Mouse (Mus musculus) spleen, postnatal 14 days (tissue): ENCODE data around the gene Ctr9.

Experiments
- DNase-seq, 2 experiments: peaks; one replicate each; pipeline ENCODE4 v3.0.0; 2021 to 2022; ENCODE audit warnings: low spot score in 2 of 2

Ctr9 gene

DNA sequence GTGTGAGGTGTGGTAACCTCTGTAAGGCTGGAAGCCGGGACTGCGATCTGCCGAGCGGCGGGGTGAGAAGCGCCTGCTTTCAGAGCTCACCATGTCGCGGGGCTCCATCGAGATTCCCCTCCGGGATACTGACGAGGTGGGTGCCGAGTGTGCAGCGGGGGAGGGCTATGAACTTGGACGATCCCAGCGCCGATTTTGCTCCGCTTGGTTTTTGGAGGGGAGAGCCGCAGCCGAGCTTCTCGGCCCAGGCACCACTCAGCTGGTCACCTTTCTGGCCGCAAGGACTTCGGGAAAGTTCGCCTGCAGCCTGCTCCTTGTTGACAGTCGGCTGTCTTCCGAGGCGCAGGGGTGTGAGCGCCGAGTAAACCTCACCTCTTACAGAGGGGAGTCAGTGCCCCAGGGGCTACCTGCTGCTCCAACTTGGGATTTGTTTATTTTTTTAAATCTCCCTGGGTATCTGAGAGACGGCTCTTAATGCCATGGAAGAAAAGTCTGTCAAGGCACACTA lies 349 bp downstream of the Ctr9 start:
- no peak for DNase-seq

DNA sequence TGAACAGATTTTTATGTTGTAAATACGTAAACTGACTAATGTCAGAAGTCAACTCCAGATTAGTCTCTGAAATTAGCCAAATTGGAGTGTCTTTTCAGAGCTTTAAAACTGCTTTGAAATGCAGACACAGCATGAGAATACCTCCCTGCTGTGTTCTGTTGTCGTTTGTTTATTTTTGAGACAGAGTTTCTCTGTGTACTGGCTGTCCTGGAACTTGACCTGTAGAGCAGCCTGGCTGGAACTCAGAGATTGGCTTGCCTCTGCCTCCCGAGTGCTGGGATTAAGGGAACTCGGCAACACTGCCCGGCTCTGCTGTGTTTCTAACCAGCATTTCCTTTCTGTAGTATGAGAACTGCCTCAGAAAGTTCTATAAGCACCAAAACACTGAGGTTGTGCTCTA lies 20.2 kb downstream of the Ctr9 start:
- DNase-seq, result no peak

DNA sequence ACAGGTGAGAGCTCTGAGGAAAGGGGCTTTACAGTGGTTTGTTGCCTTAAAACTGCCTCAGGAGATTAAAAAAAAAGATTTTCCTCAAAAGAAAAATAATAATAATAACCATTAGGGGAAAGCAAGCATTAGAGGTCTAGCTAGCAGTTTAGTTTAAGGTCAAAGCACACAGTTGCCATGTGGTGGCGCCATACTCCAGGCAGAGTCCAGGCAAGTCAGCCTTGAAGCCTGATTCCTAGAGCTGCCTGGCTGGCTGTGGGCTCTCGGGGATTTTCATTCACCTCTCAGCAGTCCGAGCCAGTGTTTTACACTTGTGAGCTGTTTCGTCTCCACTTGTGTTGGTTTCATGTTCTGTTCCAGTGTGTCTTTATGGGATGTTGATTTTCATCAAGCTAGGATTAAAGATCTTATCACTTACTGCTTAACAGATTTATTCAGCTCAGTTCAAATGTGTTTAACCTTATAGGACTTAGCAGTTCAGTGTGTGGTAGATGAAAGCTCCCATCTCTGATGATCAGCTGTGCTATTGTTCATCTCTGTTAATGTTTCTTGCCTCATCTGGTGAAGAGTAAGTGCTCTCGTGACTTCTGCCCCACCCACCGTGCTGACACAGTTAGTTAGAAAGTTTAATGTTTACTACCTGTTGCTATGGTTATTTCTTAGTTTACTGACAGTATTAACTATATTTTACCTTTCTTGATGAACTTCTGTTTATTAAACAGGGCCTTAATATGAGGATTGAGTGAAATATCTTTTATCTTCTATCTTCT lies 21.1 kb downstream of the Ctr9 start:
- DNase-seq, result peak; percentile 32 to 62

DNA sequence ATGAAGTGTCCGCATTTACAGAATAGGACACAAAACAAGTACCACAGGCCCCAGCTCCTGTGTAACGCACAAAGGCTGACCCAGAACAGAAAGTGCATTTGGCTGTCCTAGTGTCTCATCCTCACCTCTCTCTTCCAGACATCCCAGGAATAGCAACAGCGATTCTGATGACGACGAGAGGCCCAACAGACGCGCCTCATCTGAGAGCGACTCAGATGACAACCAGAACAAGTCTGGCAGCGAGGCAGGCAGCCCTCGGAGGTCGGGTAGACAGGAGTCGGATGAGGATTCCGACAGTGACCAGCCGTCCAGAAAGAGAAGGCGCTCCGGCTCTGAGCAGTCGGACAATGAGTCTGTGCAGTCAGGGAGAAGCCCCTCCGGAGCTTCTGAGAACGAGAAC lies 26.5 kb downstream of the Ctr9 start:
- no peak for DNase-seq

DNA sequence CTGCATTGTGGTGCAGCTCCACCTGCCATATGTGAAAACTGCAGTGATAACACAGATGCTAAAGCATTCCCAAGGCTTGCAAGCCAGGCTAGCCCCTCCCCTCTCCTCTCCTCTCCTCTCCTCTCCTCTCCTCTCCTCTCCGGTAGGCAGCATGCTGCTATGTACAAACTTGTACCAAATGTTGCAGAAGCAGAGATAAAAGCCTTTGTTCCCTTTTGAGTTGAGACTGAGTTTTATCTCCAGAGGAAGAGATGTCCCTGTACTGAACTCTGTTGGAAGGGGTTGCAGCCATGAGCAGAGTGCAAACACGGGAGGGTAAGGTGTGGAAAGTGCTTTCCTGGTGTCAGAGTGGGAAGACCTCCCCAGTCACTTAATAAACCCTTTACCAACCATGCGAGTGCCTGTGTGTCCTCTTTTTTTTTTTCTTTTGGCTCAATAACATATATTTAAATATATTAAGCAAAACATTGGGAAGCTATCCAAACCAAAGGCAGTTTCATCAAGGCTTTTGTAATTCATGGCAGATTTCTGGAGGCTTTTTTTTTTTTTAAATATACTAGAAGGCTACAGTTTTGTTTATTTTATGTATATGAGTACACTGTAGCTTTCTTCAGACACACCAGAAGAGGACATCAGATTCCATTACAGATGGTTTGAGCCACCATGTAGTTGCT lies 27.4 kb downstream of the Ctr9 start:
- DNase-seq, result no peak

DNA sequence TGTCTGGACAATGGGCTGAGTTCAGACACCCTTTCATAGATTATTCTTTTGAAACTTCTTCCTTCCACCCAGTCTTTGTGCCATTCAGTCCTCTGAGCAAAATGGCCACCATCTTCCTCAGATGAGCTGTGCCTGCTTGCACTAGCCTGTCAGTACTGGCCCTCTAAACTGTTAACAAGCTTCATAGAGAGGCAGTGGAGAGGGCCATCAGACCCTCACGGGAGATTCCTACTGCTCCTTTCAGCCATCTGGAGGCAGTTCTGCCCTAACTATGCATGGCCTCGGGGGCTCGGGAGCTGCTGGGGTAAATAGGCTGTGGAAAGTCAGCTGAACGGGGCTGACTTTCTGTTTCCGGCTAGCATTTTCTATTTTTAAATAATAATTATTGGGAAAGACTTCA lies 30.8 kb downstream of the Ctr9 start:
- DNase-seq, result no peak

DNA sequence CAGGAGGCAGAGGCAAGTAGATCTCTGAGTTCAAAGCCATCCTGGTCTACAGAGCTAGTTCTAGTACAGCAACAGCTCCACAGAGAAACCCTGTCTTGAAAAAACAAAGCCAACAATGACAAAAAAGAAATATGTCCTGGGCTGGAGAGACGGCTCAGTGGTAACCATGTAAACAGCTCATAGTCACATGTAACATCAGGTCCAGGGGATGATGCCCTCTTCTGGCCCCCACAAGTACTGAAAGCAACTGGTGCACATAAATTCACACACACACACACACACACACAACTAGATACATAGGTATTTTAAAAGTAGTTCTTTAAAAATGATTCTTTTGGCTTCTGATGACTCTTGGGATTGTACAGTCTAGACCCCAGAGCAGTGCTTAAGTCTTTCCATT lies 34.2 kb downstream of the Ctr9 start:
- DNase-seq, result no peak

DNA sequence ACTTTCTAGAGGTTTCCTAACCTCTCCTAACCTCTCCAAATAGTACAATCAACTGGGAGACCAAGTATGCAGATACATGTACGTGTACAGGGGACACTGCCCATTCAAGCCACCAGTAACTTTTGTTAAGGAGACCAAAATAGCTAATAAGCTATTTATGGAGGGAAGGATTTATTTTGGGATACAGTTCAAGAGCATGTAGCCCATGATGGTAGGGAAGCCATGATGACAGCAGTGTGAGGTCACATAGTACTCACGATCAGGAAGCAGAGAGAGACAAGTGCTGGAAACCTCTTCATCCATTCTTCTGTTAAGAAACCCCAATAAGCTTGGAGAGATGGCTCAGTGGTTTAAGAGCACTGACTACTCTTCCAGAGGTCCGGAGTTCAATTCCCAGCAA lies 39.4 kb downstream of the Ctr9 start:
- DNase-seq, result no peak

DNA sequence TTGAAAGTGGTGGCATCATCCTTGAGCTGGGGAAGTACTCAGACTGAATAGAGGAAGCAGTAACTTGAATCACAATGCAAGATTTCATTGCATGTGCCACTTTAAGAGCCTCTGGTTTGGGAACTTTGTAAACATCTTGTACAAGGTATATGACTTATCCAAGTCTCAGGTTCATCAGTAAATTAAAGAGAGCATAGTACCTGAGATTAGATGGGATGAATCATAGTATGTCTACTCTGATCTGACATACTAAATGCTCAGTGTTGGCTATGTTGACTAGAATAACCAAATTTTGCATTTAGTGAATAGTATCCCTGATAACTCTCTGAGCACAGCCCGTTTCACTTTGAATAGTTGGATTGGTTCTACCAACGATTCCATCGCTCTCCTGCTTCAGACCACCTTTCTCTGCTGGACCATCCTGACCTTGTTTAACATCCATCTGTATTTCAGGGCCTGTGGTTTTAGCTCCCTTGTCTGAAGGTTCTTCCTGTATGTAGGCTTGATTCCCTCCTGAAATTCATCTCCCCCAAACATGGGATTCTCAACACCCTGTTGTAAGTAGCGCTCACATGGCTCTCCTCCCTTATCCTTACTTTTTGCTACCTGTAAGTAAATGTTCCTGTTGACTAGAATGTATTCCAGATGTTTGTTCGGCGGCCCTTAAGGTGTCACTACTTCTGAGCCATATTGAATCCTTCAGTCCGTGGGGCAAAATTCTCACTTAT lies 40.9 kb downstream of the Ctr9 start:
- no peak for DNase-seq

DNA sequence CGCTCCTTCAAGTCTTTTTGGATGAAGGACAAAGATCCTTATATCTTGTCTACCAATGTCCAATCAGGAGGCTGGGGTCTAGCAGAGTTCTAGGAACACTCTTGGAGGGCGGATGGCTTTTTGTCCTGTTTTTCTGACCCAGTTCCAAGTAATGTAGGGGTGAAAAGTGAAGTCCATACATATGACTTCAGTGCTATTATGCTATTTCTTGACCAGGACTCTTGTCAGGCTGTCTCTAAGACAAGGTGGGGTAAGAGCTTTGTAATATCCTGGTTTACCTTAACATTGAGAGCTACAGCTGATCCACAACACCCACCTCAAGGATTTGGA lies 41.4 kb downstream of the Ctr9 start:
- DNase-seq, result no peak

DNA sequence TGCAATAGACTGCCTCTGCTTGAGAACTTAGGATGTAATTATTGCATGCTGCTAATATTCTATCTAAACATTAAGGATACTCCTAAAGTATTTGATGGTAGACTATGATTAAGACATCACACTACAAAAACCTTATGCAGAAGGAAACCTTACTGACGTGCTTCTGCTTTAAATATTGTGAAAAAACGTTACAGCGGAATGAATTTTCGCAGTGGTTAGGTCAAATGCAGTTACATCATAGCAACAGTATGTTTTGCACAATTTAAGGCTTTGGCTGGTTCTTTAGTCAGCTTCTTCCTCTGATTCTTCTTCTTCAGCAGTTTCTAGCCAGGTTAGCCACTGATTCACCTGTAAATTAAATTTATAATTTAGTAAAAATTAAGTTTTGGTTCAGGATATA lies 43.7 kb downstream of the Ctr9 start:
- no peak for DNase-seq

DNA sequence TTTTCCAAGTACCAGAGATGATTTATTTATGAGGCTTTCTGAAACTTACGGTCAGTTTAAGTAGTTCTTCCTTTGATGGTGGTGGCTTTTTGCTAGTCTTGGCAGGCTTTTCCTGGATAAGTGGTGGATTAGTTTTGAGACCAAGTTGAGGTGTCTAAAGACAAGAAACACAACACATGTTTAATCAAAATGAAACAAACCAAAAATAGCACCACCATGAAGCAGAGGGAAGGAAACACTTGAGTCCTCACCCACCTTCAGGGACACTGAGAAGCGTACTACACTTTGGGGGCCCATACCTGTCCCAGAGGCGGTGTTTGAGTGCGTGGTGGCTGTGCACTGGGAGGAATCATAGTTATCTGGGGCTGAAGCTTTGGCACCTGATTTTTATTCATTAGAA lies 46.5 kb downstream of the Ctr9 start:
- DNase-seq, result no peak

DNA sequence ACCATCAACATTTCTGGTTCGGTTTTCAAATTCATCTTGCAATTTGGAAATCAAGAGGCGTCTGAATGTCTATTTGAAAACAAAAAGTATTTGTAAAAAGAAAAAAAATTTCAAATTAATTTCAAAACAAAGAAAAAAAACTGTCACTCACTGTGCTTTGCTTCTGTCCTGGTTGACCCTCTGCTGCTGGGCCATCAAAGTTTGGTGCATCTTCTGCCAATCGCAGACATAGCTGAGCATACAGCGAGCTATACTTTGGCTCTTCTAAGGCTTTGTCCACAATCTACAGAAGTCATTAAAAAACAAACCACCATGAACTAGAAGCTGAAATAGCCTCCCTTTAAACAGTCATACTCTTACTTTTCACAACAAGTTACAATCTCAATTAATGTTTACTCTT lies 49.5 kb downstream of the Ctr9 start:
- DNase-seq, result no peak

DNA sequence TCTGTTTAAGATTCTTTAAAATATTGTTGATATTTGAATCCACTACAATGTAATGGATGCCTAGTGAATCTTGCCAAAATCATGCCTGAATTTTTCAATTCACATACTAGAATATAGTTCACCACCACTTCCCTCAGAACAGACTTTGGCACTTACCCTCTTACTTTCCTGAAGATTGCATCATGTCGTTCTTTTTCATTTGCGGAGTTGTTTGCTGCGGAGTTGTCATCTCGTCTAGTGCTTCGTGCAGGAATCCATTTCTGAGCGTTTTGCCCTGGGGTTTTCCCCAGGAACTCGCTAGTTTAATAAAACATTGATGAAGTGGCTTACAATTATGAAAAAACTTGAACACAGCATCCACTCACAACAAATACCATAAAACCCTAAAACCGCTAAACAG lies 51.3 kb downstream of the Ctr9 start:
- no peak for DNase-seq

DNA sequence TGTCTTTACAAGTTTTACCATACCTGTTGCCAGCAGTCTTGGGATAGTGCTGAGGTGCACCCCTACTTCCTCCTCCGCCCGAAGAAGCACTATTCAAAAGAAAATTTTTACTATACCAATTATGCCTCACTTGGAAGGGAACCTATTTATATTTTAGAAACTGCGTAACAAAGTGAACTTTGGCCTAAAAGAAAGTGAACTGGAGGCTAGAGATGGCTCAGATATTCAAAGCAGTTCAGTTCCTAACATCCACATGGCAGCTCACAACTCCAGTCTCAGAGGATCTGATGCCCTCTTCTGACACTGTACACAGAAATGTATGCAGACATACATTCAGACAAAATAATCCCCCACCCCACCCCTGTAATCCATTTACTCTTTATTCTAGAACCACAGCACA lies 52.1 kb downstream of the Ctr9 start:
- no peak for DNase-seq

DNA sequence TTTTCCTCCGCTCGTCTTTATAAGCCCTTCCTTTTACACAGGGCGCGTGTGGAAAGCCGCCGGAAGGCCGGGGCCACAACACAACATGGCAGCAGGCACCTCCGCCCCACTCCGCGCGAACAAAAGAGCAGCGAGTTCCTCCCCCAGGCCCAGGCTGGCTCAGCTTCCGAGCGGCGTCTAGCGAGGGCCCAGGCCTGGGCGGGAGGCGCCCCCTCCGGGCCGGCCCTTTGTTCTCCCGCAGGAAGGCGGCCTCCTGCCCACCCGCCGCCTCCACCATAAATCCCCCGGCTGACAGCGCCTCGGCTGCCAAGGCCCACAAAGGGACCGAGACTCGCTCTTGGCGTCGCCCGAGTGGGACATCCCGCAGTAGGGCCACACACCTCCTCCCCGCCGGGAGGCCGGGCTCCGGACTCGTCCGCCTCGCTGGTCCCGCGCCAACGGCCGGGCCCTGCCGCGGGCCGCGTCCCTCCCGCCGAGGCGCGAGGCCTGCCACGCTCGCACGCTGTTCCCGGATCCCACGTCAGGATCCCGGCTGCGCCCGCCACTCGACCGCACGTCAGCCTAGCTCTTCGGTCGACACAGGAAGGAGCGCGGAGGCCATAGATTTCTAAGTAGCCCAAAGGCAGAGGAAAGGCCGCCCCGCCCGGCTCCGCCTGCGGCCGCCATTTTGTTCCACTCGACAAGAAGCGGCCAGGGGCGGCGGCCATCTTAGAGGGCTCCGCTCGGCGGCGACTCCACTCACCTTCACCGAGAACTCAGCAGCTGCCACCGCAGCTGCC lies 53.5 kb downstream of the Ctr9 start:
- peak; percentile 76 to 84 for DNase-seq

DNA sequence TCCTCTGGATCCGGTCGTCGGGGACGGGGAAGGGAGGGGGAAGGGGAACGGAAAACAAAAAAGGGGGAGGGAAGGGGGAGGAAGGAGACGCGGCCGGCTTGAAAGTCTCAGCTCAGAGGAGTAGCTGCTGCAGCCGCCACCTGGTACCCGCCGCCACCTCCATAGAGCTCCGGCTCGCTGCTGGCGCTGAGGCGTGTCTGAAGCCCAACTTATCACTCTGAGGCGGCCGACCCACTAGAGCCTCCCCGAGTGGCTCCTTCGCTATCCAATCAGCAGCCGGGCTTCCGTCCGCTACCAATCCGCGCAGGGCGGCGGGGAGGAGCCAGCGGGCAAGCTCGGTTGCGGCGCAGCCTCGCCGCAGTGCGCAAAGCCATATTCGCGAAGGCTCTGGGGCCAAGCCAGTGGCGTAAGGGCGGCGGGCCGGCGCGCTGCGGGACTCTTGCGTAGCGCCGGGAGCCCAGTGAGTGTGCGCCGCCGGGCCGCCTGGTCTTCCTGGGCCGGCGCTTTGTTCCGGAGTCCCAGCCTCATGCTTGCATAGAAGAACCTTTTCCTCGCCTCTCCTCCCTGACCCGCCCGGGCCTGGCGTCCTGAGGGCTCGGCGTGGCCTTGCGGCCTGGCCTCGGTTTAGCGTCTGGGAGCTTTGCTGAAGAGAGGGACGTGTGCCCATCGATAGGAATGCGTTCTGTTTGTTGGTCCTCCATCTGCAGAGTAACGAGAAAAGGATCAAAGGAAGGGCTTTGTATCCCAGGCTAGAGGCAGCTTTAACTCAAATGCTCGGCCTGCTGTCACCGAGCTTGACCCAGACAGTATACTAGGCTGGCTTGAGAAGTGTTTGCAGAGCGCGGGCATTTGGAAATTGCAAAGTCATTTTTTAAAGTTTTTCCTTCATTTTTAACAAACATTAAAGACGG lies 54.3 kb downstream of the Ctr9 start, which contains the start of gene Eif4g2:
Eif4g2 (minus strand) TSS at position 209 of the 911 bp plus-strand sequence.
- DNase-seq, result peak; percentile 97 to 98

DNA sequence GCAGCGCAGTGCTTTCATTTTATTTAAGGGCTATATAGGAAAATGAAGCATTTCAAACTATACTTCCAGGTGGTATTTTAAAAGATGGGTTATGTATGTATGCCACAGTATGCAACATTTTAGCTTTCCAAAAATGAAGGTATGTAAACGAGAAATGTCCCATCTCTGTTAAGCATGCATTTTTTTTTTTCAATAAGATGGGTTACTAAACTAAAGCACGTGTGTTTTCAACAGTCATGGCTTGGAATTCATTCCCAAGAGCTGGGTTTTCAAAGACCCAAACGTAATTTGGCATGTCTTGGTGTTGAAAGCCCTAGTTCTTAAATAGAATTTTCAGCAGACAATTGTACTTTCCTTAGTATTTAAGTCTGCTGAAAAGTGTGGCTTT lies 55.0 kb downstream of the Ctr9 start:
- no peak for DNase-seq

DNA sequence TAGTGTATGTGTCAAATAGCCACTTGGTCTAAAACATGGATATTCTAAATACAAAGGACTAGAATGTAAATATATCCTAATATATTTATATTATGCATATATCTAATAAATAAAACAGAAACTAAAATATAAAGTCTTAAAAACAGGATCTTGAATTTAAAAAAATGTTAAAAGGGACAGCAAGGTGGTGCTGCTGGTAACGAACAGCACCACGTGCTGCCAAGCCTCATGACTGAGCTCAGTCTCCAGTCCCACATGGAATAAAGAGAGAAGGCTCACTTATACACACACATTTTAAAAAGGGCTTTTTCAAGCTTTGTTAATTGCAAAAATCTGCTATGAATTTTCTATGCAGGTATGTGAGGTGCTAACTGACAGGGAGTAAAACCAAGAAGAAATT lies 55.7 kb downstream of the Ctr9 start:
- no peak for DNase-seq

DNA sequence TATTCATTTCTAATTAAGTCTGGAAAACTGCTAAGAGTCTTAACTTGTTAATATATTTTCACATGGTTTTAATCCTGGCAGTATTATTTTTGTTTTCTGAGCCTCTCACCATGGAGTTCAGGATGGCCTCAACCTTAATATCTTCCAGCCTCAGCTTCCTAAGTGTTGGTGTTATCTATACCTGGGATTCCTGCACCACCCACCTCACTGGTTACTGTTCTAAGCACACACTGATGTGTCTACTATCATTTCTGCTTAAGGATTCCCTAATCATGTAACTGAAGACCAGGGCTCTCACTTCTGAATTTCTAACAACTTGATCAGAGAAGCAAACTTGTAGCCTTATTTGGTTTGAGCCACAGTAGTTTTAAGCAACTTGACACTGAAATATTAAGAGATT lies 56.4 kb downstream of the Ctr9 start:
- DNase-seq, result no peak

DNA sequence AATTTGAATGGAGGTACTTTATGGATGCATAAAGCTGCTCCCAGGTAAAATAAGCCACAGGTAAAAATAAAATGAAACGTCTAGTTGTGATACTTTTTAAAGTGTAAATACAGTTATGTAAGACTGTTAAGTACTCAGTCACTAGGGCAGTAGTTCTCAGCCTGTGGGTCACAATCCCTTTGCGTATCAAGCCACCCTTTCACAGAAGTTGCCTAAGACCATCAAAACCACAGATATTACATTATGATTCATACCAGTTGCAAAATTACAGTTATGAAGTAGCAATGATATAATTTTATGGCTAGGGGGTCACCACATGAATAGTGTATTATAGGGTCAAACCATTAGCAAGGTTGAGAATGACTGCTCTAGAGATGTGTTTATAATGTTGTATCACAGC lies 66.4 kb downstream of the Ctr9 start:
- no peak for DNase-seq
